Mouse (Mus musculus) heart, embryonic 12.5 days (tissue): ENCODE data around the gene Klhl36. TPM values are rescaled to one million over a fixed set of nuclear protein-coding genes. Genes with fewer than 3 reads are reported as not detected.

Experiments used
- ATAC-seq: fragments of 200-750 bp; cut with Nextera tagmentation; 2 replicates; pipeline ENCODE4 v1.8.0; 2017; ENCODE audit warnings: moderate TSS enrichment, moderate library complexity; ENCODE audit not compliant: insufficient number of reproducible peaks, low FRiP score
- H3K27ac ChIP-seq: fragments of 300-500 bp; sonication (generic); 2 replicates; pipeline ENCODE4 v1.5.1; 2016; ENCODE audit warnings: mild to moderate bottlenecking, moderate library complexity; ENCODE audit not compliant: poor library complexity, severe bottlenecking
- H3K27me3 ChIP-seq: fragments of 300-500 bp; sonication (generic); replicated peaks from 2 replicates; pipeline ENCODE4 v1.6.1; 2016; ENCODE audit warnings: mild to moderate bottlenecking, moderate library complexity
- H3K36me3 ChIP-seq: fragments of 300-500 bp; sonication (generic); 2 replicates; pipeline ENCODE4 v1.6.1; 2016; ENCODE audit warnings: mild to moderate bottlenecking, moderate library complexity
- H3K4me1 ChIP-seq: fragments of 300-500 bp; sonication (generic); replicated peaks from 2 replicates; pipeline ENCODE4 v1.6.1; 2016; ENCODE audit warnings: mild to moderate bottlenecking
- H3K4me2 ChIP-seq: fragments of 300-500 bp; sonication (generic); 2 replicates; pipeline ENCODE4 v1.6.1; 2016; ENCODE audit warnings: mild to moderate bottlenecking, moderate library complexity
- H3K4me3 ChIP-seq: fragments of 300-500 bp; sonication (generic); 2 replicates; pipeline ENCODE4 v1.5.1; 2016; ENCODE audit warnings: mild to moderate bottlenecking
- H3K9ac ChIP-seq: fragments of 300-500 bp; sonication (generic); 2 replicates; pipeline ENCODE4 v1.6.1; 2016; ENCODE audit warnings: mild to moderate bottlenecking, moderate library complexity
- H3K9me3 ChIP-seq: fragments of 300-500 bp; sonication (generic); replicated peaks from 2 replicates; pipeline ENCODE4 v1.6.1; 2016; ENCODE audit warnings: mild to moderate bottlenecking, moderate library complexity
- WGBS: fragments of 180-500 bp; shearing (Covaris S2); methylation state at CpG from one replicate; pipeline ENCODE4 v1.1.7; 2016; 5-methylcytosine and 5-hydroxymethylcytosine counted together
- polyA plus RNA-seq: library from polyadenylated mRNA; unstranded; fragments of >200 nt; fragmentation: Nextera tagmentation; extraction: Ambion mirVana; gene quantifications from 2 replicates; pipeline ENCODE4 v1.2.1, GENCODE M21; 2016

The Klhl36 gene
- 10.3 and 12.5 TPM in 2 replicates for polyA plus RNA-seq

- Histone ChIP-seq H3K27me3 (peaks cover 28% of the 10 kb centered on the region; the same call in 1 of the 2 replicates), H3K27ac (peak within 1 kb of the TSS; percentile 49), H3K9me3 (no peaks in the 10 kb centered on the region), H3K9ac (peak within 1 kb of the TSS; percentile 85), H3K4me1 (peaks cover 18% of the 10 kb centered on the region), H3K36me3 (peaks cover 5% of the 10 kb centered on the region; the same call in 1 of the 2 replicates), H3K4me3 (peak within 1 kb of the TSS; percentile 83), H3K4me2 (peak within 1 kb of the TSS; percentile 85)
- ATAC-seq, result peak; percentile 97
- 1% methylated on average over 35 of the region's 35 CpGs for WGBS
Observed at GRCm38 (mm10) chr8:119861706-119862389, at the start of gene Klhl36. Gene Klhl36 (plus strand): TSS chr8:119862266.

GRCm38 (mm10) chr8:119812650-119813431 lies 49.2 kb upstream of the Klhl36 start:
- Histone ChIP-seq H3K9ac (no peak overlapping the region), H3K4me1 (peaks cover 31% of the 10 kb centered on the region), H3K4me2 (no peak overlapping the region), H3K36me3 (peaks cover 18% of the 10 kb centered on the region), H3K4me3 (no peak overlapping the region), H3K9me3 (no peaks in the 10 kb centered on the region), H3K27me3 (no peaks in the 10 kb centered on the region), H3K27ac (no peak overlapping the region)
- WGBS, result 65% methylated on average over 12 of the region's 12 CpGs
- no peak for ATAC-seq

GRCm38 (mm10) chr8:119816219-119816618 lies 45.8 kb upstream of the Klhl36 start:
- no peak overlapping the region for H3K4me3 ChIP-seq
- 73% methylated on average over 6 of the region's 6 CpGs for WGBS
- H3K9ac ChIP-seq, result no peak overlapping the region
- H3K27ac ChIP-seq, result no peak overlapping the region
- H3K27me3 ChIP-seq, result no peaks in the 10 kb centered on the region
- peaks cover 31% of the 10 kb centered on the region for H3K4me1 ChIP-seq
- H3K4me2 ChIP-seq, result no peak overlapping the region
- ATAC-seq, result no peak
- H3K9me3 ChIP-seq, result no peaks in the 10 kb centered on the region
- H3K36me3 ChIP-seq, result peaks cover 15% of the 10 kb centered on the region

- no peaks in the 10 kb centered on the region for H3K27me3 ChIP-seq
- no peak overlapping the region for H3K4me2 ChIP-seq
- H3K27ac ChIP-seq, result no peak overlapping the region
- peaks cover 27% of the 10 kb centered on the region for H3K4me1 ChIP-seq
- H3K9me3 ChIP-seq, result no peaks in the 10 kb centered on the region
- H3K36me3 ChIP-seq, result peaks cover 24% of the 10 kb centered on the region
- ATAC-seq, result no peak
- H3K9ac ChIP-seq, result no peak overlapping the region
- no peak overlapping the region for H3K4me3 ChIP-seq
- 49% methylated on average over 12 of the region's 12 CpGs for WGBS
Observed at GRCm38 (mm10) chr8:119817446-119817845, 44.6 kb upstream of the Klhl36 start.

- H3K27ac ChIP-seq, result no peak overlapping the region
- H3K4me1 ChIP-seq, result peaks cover 13% of the 10 kb centered on the region
- H3K4me3 ChIP-seq, result no peak overlapping the region
- no peaks in the 10 kb centered on the region for H3K27me3 ChIP-seq
- H3K4me2 ChIP-seq, result no peak overlapping the region
- no peaks in the 10 kb centered on the region for H3K9me3 ChIP-seq
- no peak for ATAC-seq
- 78% methylated on average over 7 of the region's 7 CpGs for WGBS
- no peak overlapping the region for H3K9ac ChIP-seq
- peaks cover 24% of the 10 kb centered on the region for H3K36me3 ChIP-seq
Observed at GRCm38 (mm10) chr8:119819316-119819715, 42.8 kb upstream of the Klhl36 start.

- Histone ChIP-seq H3K36me3 (peaks cover 24% of the 10 kb centered on the region), H3K27ac (no peak overlapping the region), H3K27me3 (no peaks in the 10 kb centered on the region), H3K9ac (no peak overlapping the region), H3K4me3 (no peak overlapping the region), H3K4me2 (no peak overlapping the region), H3K4me1 (peaks cover 15% of the 10 kb centered on the region), H3K9me3 (no peaks in the 10 kb centered on the region)
- WGBS, result 93% methylated on average over 8 of the region's 8 CpGs
- ATAC-seq, result no peak
Observed at GRCm38 (mm10) chr8:119819976-119820375, 42.1 kb upstream of the Klhl36 start.

- Histone ChIP-seq H3K9me3 (no peaks in the 10 kb centered on the region), H3K9ac (no peak overlapping the region), H3K4me2 (no peak overlapping the region), H3K27ac (no peak overlapping the region), H3K36me3 (peaks cover 17% of the 10 kb centered on the region), H3K4me1 (peaks cover 28% of the 10 kb centered on the region), H3K27me3 (no peaks in the 10 kb centered on the region), H3K4me3 (no peak overlapping the region)
- ATAC-seq, result no peak
- 87% methylated on average over 6 of the region's 6 CpGs for WGBS
Observed at GRCm38 (mm10) chr8:119821691-119822090, 40.4 kb upstream of the Klhl36 start.

GRCm38 (mm10) chr8:119823278-119823677 lies 38.8 kb upstream of the Klhl36 start:
- WGBS, result 91% methylated on average over 9 of the region's 9 CpGs
- no peak overlapping the region for H3K27ac ChIP-seq
- H3K4me2 ChIP-seq, result no peak overlapping the region
- H3K4me3 ChIP-seq, result no peak overlapping the region
- H3K27me3 ChIP-seq, result no peaks in the 10 kb centered on the region
- ATAC-seq, result no peak
- H3K9me3 ChIP-seq, result no peaks in the 10 kb centered on the region
- H3K4me1 ChIP-seq, result peaks cover 38% of the 10 kb centered on the region
- peaks cover 17% of the 10 kb centered on the region for H3K36me3 ChIP-seq
- no peak overlapping the region for H3K9ac ChIP-seq

- H3K4me3 ChIP-seq, result no peak overlapping the region
- no peak for ATAC-seq
- H3K4me1 ChIP-seq, result peaks cover 46% of the 10 kb centered on the region
- H3K9ac ChIP-seq, result no peak overlapping the region
- H3K36me3 ChIP-seq, result peaks cover 17% of the 10 kb centered on the region
- no peaks in the 10 kb centered on the region for H3K27me3 ChIP-seq
- H3K4me2 ChIP-seq, result no peak overlapping the region
- no peak overlapping the region for H3K27ac ChIP-seq
- no peaks in the 10 kb centered on the region for H3K9me3 ChIP-seq
- WGBS, result 76% methylated on average over 4 of the region's 4 CpGs
Observed at GRCm38 (mm10) chr8:119824100-119824499, 38.0 kb upstream of the Klhl36 start.

GRCm38 (mm10) chr8:119824809-119825273 lies 37.2 kb upstream of the Klhl36 start:
- ATAC-seq, result no peak
- Histone ChIP-seq H3K9me3 (no peaks in the 10 kb centered on the region), H3K27ac (no peak overlapping the region; the same call in 1 of the 2 replicates), H3K27me3 (no peaks in the 10 kb centered on the region), H3K4me2 (no peak overlapping the region), H3K4me1 (peaks cover 53% of the 10 kb centered on the region), H3K4me3 (no peak overlapping the region), H3K9ac (no peak overlapping the region), H3K36me3 (peaks cover 17% of the 10 kb centered on the region)
- 71% methylated on average over 11 of the region's 11 CpGs for WGBS
